Mouse (Mus musculus): Measurements from ENCODE around the gene Fuca1. TPM values are rescaled to one million over a fixed set of nuclear protein-coding genes. Genes with fewer than 3 reads are reported as not detected.

Fuca1 gene
- polyA plus RNA-seq, 1 experiment from 2014 or later = 50.7 TPM

- Histone ChIP-seq H3K36me3 (replicated peaks; ENCODE audit: insufficient read depth, low read length) (peaks cover 21% of the 10 kb centered on the region), H3K4me3 (ENCODE audit: low read depth, low read length) (peak overlapping the region; percentile 98), H3K4me2 (ENCODE audit: low read depth, low read length) (peak overlapping the region; percentile 91), H3K9ac (replicated peaks) (peak overlapping the region; percentile 100), H3K9me3 (ENCODE audit: low read length) (no peaks in the 10 kb centered on the region), H3K27ac (ENCODE audit: low read depth) (peak overlapping the region; percentile 96), H3K4me1 (ENCODE audit: insufficient read depth) (peaks cover 21% of the 10 kb centered on the region), H3K27me3 (ENCODE audit: insufficient read depth, low read length) (no peaks in the 10 kb centered on the region)
- TF ChIP-seq CTCF (IDR thresholded peaks at IDR 0.05; ENCODE audit: low read depth) (no peak), EP300 (IDR thresholded peaks at IDR 0.05; ENCODE audit: low read depth) (no peak)
- 74% methylated on average over 9 of the region's 9 CpGs for WGBS (ENCODE audit: insufficient replicate concordance)
- ATAC-seq = no peak
- no peak for DNase-seq
Observed at GRCm38 (mm10) chr4:135987714-135988113, 67.2 kb downstream of the Fuca1 start.

Other genes starting within 250 kb of the Fuca1 start
- gene Ifnlr1, start 234.4 kb upstream of the Fuca1 start, polyA plus RNA-seq (2015; fragmentation: Nextera tagmentation; extraction: Ambion mirVana) = 0.22 and 0.30 TPM in 2 replicates
- gene Il22ra1, start 192.6 kb upstream of the Fuca1 start, polyA plus RNA-seq (2015; fragmentation: Nextera tagmentation; extraction: Ambion mirVana) = 0.25 and 0.39 TPM in 2 replicates
- 0.02 and 0.11 TPM in 2 replicates for gene Myom3, start 161.0 kb upstream of the Fuca1 start, polyA plus RNA-seq (2015; fragmentation: Nextera tagmentation; extraction: Ambion mirVana)
- 62.1 and 67.6 TPM in 2 replicates for gene Srsf10, start 65.0 kb upstream of the Fuca1 start, polyA plus RNA-seq (2015; fragmentation: Nextera tagmentation; extraction: Ambion mirVana)
- gene Pnrc2, start 46.9 kb upstream of the Fuca1 start, polyA plus RNA-seq (2015; fragmentation: Nextera tagmentation; extraction: Ambion mirVana) = 53.2 and 55.2 TPM in 2 replicates
- gene Cnr2, start 25.3 kb upstream of the Fuca1 start, polyA plus RNA-seq (2015; fragmentation: Nextera tagmentation; extraction: Ambion mirVana) = 2.5 and 2.6 TPM in 2 replicates
- gene Hmgcl, start 25.7 kb downstream of the Fuca1 start, polyA plus RNA-seq (2015; fragmentation: Nextera tagmentation; extraction: Ambion mirVana) = 351 and 364 TPM in 2 replicates
- 82.2 and 96.5 TPM in 2 replicates for gene Gale, start 43.0 kb downstream of the Fuca1 start, polyA plus RNA-seq (2015; fragmentation: Nextera tagmentation; extraction: Ambion mirVana)
- 54.2 and 55.5 TPM in 2 replicates for gene Lypla2, start 51.9 kb downstream of the Fuca1 start, polyA plus RNA-seq (2015; fragmentation: Nextera tagmentation; extraction: Ambion mirVana)
- 42.9 and 45.2 TPM in 2 replicates for gene Pithd1, start 66.5 kb downstream of the Fuca1 start, polyA plus RNA-seq (2015; fragmentation: Nextera tagmentation; extraction: Ambion mirVana)
- 15.9 and 16.7 TPM in 2 replicates for gene Eloa, start 101.0 kb downstream of the Fuca1 start, polyA plus RNA-seq (2015; fragmentation: Nextera tagmentation; extraction: Ambion mirVana)
- gene Rpl11, start 132.7 kb downstream of the Fuca1 start, polyA plus RNA-seq (2015; fragmentation: Nextera tagmentation; extraction: Ambion mirVana) = 251 and 260 TPM in 2 replicates
- gene Id3, start 222.8 kb downstream of the Fuca1 start, polyA plus RNA-seq (2015; fragmentation: Nextera tagmentation; extraction: Ambion mirVana) = 77.3 and 79.1 TPM in 2 replicates